Mouse (Mus musculus): ENCODE measurements at regions not wholly inside any gene's neighbourhood (a gene's known extent, or its start where the extent isn't known, plus 50 kb on each side); places are given as distances from the start of the nearest gene placed in this dataset.

DNA sequence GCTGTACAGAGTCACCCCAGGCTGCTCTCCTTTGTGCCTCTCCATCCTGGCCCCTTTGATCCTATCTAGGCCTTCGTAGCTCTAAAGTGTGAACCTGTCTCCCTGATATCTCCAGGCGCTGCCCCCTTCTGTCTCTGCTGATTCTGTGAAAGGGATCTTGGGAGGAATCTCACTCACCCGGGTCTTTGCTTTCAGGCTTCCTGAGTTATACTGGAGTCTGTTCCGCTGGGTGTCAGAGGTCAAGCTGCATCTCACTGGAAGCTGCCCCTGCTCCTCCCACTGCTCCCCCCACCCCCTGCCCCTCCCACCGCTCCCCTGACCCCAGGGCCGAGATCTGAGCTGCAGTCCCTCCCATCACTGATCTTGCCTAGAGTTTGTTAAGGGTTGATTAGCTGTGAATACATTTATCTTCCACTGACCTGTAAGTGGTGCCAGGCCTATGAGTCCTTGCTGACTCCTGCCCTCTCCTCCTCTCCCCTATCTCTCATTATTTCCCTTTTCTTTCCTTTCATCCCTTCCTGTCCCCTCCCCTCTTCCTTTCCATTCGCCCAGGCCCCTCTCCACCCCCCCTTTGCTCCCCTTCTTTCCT lies 661.6 kb downstream of the Tbc1d22a start:
- intact Hi-C loops (cut with DNase I): no loop called here
- no peak for DNase-seq

- DNase-seq: no peak
- intact Hi-C loops (cut with DNase I): no loop called here
Measured at GRCm38 (mm10) chr15:86896974-86897373, 647.1 kb upstream of the Fam19a5 start.

- DNase-seq: no peak
Measured at GRCm38 (mm10) chr15:86899961-86900360, 644.1 kb upstream of the Fam19a5 start.

DNA sequence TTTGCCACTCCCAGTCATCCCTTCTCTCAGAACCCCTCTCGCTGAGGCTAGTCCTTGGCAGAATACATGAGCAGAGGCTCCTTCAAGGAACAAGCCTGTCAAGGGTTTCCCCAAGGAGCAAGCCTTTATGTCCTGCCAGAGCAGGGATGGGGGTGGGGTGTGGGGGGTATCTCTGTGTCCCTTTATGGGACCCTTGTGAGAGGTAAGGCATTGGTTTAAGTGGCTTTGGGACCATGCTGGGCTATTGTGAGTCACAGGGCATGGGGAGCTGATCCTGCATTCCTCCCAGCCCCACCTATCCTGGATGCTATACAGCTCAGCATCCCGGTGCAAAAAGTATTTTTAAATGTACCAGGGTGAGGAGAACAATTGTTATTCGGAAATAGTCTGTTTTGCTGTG lies 641.1 kb upstream of the Fam19a5 start:
- intact Hi-C loops (cut with DNase I): no loop called here

More at GRCm38 (mm10) chr15:86899961-86900360, 644.1 kb upstream of the Fam19a5 start:
- intact Hi-C loops (cut with DNase I): no loop called here

DNA sequence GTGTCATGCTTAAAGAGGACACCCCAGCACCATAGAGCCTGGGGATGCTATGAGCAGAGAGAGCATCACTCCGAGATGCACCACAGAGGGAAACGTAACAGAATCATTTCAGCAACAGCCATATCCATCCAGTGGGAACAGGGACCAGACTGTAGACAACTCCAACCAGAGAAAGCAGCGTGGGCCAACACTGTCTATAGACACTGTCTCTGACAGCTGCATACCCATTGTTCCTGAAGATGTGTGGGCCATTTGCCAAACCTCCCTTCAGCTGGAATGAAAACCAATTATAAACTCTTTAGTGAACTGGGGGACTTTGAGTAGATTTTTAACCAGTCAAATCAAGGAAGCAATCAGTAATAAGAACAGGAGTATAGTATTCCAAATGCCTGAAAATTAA lies 630.8 kb upstream of the Fam19a5 start:
- intact Hi-C loops (cut with DNase I): no loop called here
- DNase-seq: no peak

More for the DNA sequence above, 641.1 kb upstream of the Fam19a5 start:
- DNase-seq: no peak

GRCm38 (mm10) chr15:86917891-86918290 lies 626.2 kb upstream of the Fam19a5 start:
- intact Hi-C loops (cut with DNase I): no loop called here
- DNase-seq: no peak

GRCm38 (mm10) chr15:86919704-86920103 lies 624.4 kb upstream of the Fam19a5 start:
- intact Hi-C loops (cut with DNase I): no loop called here
- no peak for DNase-seq

DNA sequence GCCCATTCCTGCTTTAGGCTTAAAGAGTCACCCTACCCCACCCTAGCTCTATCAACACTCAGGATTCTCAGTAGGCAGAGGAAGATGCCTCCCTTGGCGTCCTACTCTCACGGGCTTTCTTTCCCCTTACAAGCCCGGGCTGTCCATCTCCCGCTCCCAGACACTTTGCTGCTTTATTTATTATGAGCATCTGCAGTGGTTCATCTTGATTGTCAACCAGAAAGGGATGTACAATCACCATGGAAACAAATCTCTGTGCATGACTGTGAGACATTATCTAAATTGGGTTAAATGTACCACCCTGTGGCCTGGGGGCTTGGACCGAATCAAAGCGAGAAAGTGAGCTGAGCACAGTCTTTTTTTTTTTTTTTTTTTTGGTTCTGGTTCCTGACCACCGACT lies 623.9 kb upstream of the Fam19a5 start:
- DNase-seq: no peak
- intact Hi-C loops (cut with DNase I): no loop called here

DNA sequence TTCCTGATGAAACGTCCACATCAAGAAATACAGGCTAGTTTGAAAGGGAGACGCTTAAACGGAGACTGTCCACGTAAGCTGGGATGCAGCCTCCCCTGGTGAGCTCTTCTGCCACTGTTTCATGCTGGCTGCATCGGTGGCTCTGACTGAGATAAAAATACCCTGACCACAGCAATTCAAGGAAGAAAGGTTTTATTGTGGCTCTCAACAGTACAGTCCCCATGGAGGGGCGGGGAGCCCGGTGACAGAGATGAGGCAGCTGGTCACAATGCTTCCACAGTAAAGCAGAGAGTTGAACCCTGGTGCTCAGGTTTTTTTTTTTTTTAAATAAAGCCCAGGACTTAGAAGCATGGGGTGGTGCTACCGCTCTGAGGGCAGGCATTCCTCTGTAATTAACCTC lies 622.7 kb upstream of the Fam19a5 start:
- intact Hi-C loops (cut with DNase I): no loop called here
- no peak for DNase-seq

GRCm38 (mm10) chr15:86925081-86925749 lies 618.9 kb upstream of the Fam19a5 start:
- no peak for DNase-seq
- intact Hi-C loops (cut with DNase I): no loop called here

DNA sequence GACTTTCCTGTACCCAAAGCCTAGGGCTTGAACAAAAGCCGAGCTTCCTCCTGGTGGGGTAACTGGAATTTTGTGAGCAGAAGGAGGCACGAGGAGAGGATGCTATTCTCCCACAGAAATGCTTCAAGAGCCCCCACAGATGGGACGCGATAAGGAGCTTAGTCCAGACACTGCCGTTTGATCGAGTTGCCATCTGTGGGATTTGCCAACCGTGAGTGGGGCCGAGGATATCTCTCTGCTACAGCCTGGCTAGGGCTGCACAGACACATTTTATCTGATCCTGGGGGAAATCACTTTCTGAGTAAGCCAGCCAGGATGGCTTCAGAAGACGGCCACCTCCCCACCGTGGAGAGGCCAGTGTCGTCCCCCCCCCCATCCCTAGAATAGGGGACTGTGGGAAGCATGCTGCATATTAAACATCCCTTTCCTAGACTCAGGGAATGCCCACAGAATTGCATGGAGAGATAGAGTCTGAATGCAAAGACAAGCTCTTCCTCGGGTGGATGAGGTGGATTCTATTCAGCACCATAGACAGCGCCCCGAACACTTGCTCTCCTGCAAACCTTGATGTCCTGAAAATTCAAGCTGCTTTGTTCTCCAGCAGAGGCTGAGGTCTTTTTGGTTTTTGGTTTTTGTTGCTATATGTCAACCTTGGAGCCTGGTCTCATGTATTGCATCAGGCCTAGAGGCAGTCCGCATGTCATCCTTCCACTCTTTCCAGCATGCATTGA lies 611.6 kb upstream of the Fam19a5 start:
- intact Hi-C loops (cut with DNase I): no loop called here
- no peak for DNase-seq

GRCm38 (mm10) chr15:86937364-86937763 lies 606.7 kb upstream of the Fam19a5 start:
- intact Hi-C loops (cut with DNase I): no loop called here
- DNase-seq: no peak

DNA sequence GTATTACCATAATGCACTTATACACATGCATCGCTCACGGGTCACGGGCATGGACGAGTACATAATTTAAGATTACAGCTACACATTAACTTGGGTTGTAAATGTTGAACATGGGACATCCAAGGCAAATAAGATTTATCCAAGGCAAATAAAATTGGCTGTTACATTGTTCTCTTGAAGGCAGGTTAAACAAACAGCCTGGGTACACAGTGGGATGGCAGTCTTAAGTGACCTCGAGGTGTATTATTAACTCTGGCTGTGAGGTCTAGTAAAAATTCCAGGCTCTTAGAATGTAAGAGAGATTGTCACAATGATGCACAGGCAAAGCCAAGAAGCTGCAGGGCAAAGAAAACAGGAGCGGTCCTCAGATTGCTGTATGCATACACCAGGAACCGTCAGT lies 599.6 kb upstream of the Fam19a5 start:
- intact Hi-C loops (cut with DNase I): no loop called here

GRCm38 (mm10) chr15:86952593-86952992 lies 591.5 kb upstream of the Fam19a5 start:
- intact Hi-C loops (cut with DNase I): no loop called here
- DNase-seq: no peak

More for the DNA sequence above, 599.6 kb upstream of the Fam19a5 start:
- no peak for DNase-seq

DNA sequence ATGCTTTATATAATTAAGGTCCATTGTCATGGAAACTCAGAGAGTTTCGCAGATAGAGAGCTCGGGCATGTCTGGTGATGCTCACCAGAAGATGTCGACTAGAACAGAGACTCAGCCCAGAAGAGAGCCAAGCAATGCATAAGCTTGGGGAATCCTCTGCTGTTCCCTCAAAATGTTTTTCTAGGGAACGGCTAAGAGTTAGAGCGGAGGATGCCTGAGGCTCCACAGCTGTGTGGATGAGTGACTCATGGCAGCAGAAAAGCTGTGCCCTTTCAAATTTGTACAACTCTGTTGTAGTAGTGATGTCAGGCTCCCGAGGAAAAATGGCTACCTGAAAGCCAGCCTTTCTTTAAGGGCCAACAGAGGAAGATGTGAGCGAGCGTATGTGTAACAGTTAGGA lies 586.2 kb upstream of the Fam19a5 start:
- no peak for DNase-seq
- intact Hi-C loops (cut with DNase I): no loop called here

DNA sequence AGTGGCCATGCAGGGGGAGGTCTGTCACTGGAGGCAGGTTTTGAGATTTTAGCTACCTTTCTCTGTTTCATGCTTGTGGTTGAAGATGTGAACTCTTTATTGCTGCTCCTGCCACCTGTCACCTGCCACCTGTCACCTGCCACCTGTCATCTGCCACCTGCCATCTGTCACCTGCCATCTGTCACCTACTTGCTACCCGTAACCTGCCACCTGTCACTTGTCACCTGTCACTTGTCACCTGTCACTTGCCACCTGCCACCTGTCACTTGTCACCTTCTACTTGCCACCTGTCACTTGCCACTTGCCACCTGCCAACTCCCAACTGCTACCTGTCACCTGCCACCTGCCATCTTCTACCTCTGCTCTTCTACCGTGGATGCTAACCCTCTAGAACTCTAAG lies 581.2 kb upstream of the Fam19a5 start:
- intact Hi-C loops (cut with DNase I): no loop called here
- no peak for DNase-seq

DNA sequence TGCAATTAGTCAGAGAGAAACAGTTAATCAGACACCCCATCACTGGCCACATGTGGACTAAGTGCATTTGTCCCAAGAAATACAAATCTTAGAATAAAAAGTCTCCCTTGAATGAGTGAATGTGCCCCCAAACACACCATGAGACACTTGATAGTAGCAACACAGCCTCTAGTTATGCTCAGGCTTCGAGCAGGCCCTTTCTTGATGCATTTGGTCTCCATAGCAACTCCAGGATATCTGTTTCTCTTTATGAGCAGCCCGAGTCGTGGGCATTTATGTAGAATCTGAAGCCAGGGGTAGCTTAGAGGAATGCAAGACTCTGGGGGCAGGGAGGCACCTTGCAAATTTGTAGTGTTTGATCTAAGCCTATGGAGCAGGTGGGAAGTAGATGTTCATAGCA lies 580.6 kb upstream of the Fam19a5 start:
- intact Hi-C loops (cut with DNase I): no loop called here
- no peak for DNase-seq

GRCm38 (mm10) chr15:86971436-86971835 lies 572.7 kb upstream of the Fam19a5 start:
- intact Hi-C loops (cut with DNase I): loop anchor here (5.0 kb wide), 1 partner anchor 136 kb away; no protein-coding TSS in a partner anchor
- peak; percentile 15 to 25 for DNase-seq

GRCm38 (mm10) chr15:86996196-86996595 lies 547.9 kb upstream of the Fam19a5 start:
- no peak for DNase-seq

GRCm38 (mm10) chr15:87018978-87019377 lies 525.1 kb upstream of the Fam19a5 start:
- intact Hi-C loops (cut with DNase I): no loop called here
- no peak for DNase-seq

More at GRCm38 (mm10) chr15:86996196-86996595, 547.9 kb upstream of the Fam19a5 start:
- intact Hi-C loops (cut with DNase I): no loop called here

- intact Hi-C loops (cut with DNase I): no loop called here
- no peak for DNase-seq
Measured at GRCm38 (mm10) chr15:87045971-87046370, 498.1 kb upstream of the Fam19a5 start.

- intact Hi-C loops (cut with DNase I): no loop called here
- no peak for DNase-seq
Measured at GRCm38 (mm10) chr15:87054186-87054585, 489.9 kb upstream of the Fam19a5 start.

Measured in heart, postnatal 36 days (tissue).